Mouse (Mus musculus): Measurements from ENCODE around the gene 6030458C11Rik.
A peak's percentile ranks its signal among the peaks of the same experiment; 100 is the strongest.
"Not testable (repeated sequence)": the region's sequence is repeated elsewhere in the genome, so short reads cannot be mapped to it uniquely, and the experiment has no call there.

The 6030458C11Rik gene

GRCm38 (mm10) chr15:12817592-12817991 lies 6.9 kb downstream of the 6030458C11Rik start:
- no peak for DNase-seq

GRCm38 (mm10) chr15:12812646-12813045 lies 11.8 kb downstream of the 6030458C11Rik start:
- no peak for DNase-seq

GRCm38 (mm10) chr15:12809305-12809704 lies 15.1 kb downstream of the 6030458C11Rik start:
- no peak for DNase-seq

- no peak for DNase-seq
Observed at GRCm38 (mm10) chr15:12807088-12807487, 17.4 kb downstream of the 6030458C11Rik start.

- no peak for DNase-seq
Observed at GRCm38 (mm10) chr15:12805071-12805470, 19.4 kb downstream of the 6030458C11Rik start.

- DNase-seq: not testable (repeated sequence)
Observed at GRCm38 (mm10) chr15:12801142-12801506, 23.3 kb downstream of the 6030458C11Rik start.

- no peak for DNase-seq
Observed at GRCm38 (mm10) chr15:12800405-12801141, 23.9 kb downstream of the 6030458C11Rik start.

- no peak for DNase-seq
Observed at GRCm38 (mm10) chr15:12798043-12798442, 26.4 kb downstream of the 6030458C11Rik start.

GRCm38 (mm10) chr15:12795909-12796470 lies 28.5 kb downstream of the 6030458C11Rik start:
- DNase-seq: no peak

- peak; percentile 87 for DNase-seq
Observed at GRCm38 (mm10) chr15:12795457-12795894, 29.0 kb downstream of the 6030458C11Rik start.

- DNase-seq: no peak
Observed at GRCm38 (mm10) chr15:12794311-12794710, 30.1 kb downstream of the 6030458C11Rik start.

- DNase-seq: peak; percentile 62
Observed at GRCm38 (mm10) chr15:12789406-12789867, 35.0 kb downstream of the 6030458C11Rik start.

GRCm38 (mm10) chr15:12788536-12788935 lies 35.9 kb downstream of the 6030458C11Rik start:
- no peak for DNase-seq

GRCm38 (mm10) chr15:12781729-12782326 lies 42.6 kb downstream of the 6030458C11Rik start:
- DNase-seq: no peak

GRCm38 (mm10) chr15:12781296-12781695 lies 43.2 kb downstream of the 6030458C11Rik start:
- no peak for DNase-seq

- DNase-seq: no peak
Observed at GRCm38 (mm10) chr15:12774149-12774753, 50.2 kb downstream of the 6030458C11Rik start.

- no peak for DNase-seq
Observed at GRCm38 (mm10) chr15:12770958-12771357, 53.5 kb downstream of the 6030458C11Rik start.

- no peak for DNase-seq
Observed at GRCm38 (mm10) chr15:12766848-12767247, 57.6 kb downstream of the 6030458C11Rik start.

- DNase-seq: no peak
Observed at GRCm38 (mm10) chr15:12763147-12763546, 61.3 kb downstream of the 6030458C11Rik start.

GRCm38 (mm10) chr15:12762258-12762913 lies 62.1 kb downstream of the 6030458C11Rik start:
- DNase-seq: peak; percentile 66

- no peak for DNase-seq
Observed at GRCm38 (mm10) chr15:12760747-12761146, 63.7 kb downstream of the 6030458C11Rik start.

- no peak for DNase-seq
Observed at GRCm38 (mm10) chr15:12758461-12758860, 66.0 kb downstream of the 6030458C11Rik start.

Measured in embryo, embryonic 11 days (tissue).